Mouse (Mus musculus) erythroblast, adult 5-6 weeks (primary cell): ENCODE data around the gene Hivep2. TPM values are rescaled to one million over a fixed set of nuclear protein-coding genes. Genes with fewer than 3 reads are reported as not detected.

Source experiments
- ATAC-seq: replicated peaks from 2 replicates; pipeline ENCODE4 v1.8.0; 2016; ENCODE audit warnings: moderate number of reproducible peaks, mild to moderate bottlenecking, moderate TSS enrichment, inconsistent platforms; ENCODE audit not compliant: poor library complexity, low FRiP score, severe bottlenecking
- total RNA-seq, 2 experiments: library from RNA; stranded (forward) in 1 of 2; stranded (reverse) in 1 of 2; fragments of 150-400 nt in 1 of 2; fragments of 200-764, 138-1000 nt in 1 of 2; gene quantifications; 2 replicates each; pipeline versions ENCODE4 v1.2.3 to v1.2.4; 2015 to 2017; ENCODE audit warnings: low replicate concordance in 2 of 2

The Hivep2 gene
- total RNA-seq (2015; ENCODE audit: low replicate concordance) (0.21 TPM in 1 of 2 replicates, not detected in the other), total RNA-seq (2017; ENCODE audit: low replicate concordance) (0.51 and 0.56 TPM in 2 replicates)

DNA sequence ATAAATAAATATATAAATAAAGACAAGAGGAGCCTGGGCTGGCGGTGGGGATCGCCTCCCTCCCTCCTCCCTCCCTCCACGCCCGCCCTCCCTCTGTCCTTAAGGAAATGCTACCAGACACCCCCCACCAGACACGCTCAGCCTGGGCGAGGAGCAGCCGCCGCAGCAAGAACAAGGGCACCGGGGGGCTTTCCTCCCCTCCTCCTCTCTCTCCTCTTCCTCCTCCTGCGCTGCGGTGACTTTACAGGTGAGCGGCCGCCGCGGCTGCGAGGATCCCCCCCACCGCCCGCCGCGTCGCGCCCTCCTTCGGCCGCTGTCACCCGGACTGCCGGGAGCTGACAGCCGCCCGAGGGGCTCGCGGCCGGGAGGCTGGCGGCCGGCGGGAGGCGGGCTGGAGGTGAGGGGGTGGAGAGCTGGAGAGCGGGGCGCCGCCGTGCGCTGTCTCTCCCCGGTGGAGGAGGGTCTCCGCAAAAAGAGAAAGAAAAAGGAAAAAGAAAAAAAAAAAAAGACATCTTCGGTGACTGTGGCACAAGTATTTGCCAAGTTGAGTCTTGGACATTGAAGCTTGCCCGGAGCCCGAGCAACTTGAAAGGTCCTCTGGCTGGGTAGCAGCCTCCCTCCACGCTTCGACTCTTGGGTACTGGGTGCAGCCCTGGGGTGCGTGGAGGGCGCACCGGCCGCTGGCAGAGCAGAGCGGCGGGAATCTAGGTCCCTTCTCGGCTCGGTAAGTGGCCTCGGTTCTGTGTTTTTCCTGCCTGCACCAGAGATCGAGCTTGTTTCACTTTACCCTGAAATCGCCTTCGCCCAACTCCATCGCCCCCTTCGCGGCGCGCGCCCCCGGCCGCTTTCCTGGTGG lies at the start of gene Hivep2:
Gene Hivep2 (plus strand): TSS at position 102 of the 856 bp plus-strand sequence.
- ATAC-seq, result no peak

DNA sequence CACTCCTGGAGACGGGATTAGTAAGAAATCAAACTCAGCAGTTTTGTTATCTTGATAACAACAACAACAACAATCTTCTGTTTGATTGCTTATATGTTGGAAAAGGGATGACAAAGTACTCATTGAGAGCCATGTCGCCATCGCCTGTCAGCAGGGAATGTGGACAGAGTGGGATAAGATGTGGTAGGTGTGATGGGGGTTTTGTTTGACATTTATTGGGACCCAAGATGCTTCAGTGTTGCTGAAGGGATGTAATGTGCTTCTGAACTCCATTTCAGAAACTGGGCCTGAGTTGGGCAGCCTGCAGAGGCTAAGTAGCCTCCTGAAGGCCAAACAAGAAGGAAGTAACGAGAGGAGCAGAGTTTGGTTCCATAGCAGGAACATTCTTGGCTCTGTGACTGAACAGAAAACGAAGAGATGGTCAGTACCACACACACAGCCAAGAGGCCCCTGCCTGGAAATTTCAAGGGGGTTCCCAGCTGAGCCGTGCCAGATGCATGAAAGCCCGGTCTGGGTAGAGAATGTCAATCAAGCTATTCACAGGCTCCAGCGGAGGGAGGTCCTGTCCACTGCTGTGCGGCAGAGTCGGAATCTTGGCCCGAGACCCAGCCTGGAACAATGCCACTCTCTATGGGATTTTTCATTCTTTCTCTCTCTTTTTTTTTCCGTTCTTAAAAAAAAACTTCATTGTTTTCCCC lies 49.1 kb upstream of the Hivep2 start:
- ATAC-seq, result no peak

DNA sequence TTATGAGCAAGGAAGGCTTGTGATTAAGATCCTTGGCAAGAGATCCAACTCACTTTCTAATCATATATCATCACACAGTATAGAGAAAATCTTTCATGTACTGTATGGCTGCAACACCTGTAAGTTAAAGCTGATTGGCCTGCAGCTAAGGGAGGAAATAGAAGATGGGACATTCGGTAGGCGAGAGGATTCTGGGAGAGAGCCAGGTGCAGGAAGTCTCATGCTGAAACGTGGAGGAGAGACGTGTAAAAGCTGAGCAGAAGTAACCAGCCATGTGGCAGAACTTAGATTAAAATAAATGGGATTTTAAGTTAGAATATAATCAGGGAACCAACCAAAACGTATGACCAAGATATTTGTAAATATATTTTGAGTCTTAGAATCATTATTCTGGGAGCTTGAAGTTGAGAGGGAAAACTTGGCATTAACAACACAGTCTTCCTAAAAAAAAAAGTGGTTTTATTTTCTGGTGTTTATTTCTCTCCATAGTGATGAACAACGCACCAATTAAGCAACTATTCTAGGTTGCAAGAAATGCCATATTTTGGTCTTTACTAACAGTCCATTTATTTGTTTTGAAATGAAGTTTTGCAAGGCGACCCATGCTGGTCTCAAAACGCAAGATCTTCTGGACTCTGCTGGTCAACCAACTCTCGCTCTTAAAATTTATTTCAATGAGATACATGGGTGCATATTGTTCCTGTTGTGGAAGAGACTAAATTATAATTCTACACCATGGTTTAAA lies 44.1 kb upstream of the Hivep2 start:
- ATAC-seq, result no peak

- no peak for ATAC-seq
These were observed 36.6 kb upstream of the Hivep2 start for GRCm38 (mm10) chr10:13929306-13929705.

GRCm38 (mm10) chr10:13932147-13932546 lies 33.7 kb upstream of the Hivep2 start:
- no peak for ATAC-seq

DNA sequence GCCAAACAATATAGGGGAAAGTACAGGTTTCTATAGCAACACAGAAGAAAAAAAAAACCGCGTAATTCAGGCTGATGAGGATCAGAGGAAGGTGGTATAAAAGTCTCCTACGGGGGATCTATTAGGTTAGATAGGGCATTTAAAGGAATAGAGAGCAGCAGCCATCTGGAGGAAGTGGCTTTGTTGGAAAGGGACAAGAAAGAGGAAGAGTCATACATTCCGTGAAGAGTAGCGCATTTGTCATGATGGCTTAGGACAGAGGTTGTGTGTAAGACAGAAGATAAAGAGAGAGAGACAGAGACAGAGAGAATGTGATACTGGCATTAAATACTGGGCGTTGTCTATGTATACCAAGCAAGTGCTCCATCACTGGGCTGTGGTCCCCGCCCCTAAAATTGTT lies 32.6 kb upstream of the Hivep2 start:
- ATAC-seq, result no peak

GRCm38 (mm10) chr10:13935646-13936045 lies 30.2 kb upstream of the Hivep2 start:
- no peak for ATAC-seq

- ATAC-seq, result no peak
These were observed 24.5 kb upstream of the Hivep2 start for GRCm38 (mm10) chr10:13941406-13941805.

- no peak for ATAC-seq
These were observed 22.2 kb upstream of the Hivep2 start for GRCm38 (mm10) chr10:13943706-13944105.

DNA sequence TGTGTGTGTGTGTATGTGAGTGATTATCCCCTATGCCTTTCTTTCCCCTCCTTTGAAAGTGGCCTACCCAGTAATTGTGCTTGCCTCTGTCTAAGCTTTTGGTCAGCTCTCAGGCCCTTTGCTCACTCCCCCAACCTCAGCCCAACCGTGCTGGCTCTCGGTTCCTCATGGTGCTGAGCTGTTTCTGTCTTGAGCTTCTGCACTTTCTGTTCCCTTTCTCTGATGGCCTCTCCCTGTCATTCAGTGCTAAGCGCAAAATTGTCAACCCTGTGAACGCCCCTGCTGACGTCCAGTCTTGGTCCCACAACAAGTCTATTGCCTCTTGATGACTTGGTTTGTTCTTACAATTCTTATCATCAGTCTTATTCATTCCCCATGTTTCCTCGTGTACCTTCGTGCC lies 19.4 kb upstream of the Hivep2 start:
- ATAC-seq, result no peak

- ATAC-seq, result no peak
These were observed 2.9 kb upstream of the Hivep2 start for GRCm38 (mm10) chr10:13962965-13963364.

DNA sequence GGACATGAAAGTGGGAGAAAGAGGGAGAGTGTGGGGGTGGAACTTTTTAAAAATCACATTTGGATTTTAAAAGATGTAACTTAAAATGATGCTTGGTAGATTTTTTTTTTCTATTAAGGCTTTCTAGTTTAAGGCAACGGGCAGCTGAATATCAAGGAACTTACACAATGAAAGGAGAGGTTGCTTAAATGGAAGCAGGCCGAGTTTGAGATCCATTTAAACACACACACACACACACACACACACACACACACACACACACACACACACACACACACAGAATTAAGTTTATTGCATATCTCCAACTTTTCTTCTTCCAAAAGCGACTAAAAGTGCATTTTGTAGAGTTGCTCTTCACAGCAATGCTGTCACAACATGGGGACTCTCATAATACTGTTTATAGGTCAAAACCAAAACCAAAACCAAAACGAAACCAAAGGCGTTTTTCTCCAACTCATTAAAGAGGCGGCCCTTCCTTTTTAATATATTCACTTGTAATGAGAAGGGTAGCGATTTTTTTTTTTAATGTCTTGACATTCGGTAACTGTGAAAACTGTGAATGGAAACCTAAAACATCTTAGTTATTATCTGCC lies 1.9 kb upstream of the Hivep2 start:
- no peak for ATAC-seq

DNA sequence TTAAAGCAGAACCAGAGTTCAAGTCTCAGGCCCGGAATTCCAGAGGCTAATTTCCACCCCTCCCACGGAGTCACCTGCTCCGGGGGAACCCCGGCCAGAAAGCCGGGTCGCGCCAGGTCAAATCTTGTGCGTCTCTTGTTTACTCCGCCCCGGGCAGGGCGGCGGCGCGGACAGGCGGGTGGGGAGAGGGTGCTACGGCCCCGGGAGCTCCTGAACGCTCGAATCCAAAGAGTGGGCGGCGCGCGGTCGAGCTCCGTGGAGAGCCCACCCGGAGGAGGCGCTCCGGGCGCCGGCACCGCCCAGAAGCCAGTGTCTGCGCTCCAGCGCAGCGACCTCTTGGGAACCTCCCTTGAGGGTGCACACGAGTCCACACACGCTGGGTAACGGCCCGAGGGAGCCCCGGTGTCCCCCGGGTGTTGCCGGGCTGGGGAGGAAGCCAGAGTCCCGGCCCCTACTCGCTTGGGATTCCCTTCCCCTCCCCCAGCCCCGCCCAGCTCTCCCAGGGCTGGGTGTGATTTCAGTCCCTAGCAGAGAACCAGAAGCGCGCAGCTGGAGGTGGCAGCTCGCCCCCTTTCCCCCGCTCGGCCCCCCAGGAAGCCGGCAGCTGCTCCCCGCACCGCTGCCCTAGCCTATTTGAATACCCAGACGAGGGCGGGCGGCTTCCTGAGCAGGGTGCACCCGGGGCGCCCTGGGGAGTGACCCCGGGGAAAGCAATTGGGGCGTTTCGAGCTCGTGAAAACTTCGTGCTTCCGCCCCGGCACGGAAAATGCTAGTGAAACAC lies 1.2 kb upstream of the Hivep2 start:
- ATAC-seq, result no peak

GRCm38 (mm10) chr10:13965316-13965973 lies 430 bp upstream of the Hivep2 start:
- no peak for ATAC-seq

DNA sequence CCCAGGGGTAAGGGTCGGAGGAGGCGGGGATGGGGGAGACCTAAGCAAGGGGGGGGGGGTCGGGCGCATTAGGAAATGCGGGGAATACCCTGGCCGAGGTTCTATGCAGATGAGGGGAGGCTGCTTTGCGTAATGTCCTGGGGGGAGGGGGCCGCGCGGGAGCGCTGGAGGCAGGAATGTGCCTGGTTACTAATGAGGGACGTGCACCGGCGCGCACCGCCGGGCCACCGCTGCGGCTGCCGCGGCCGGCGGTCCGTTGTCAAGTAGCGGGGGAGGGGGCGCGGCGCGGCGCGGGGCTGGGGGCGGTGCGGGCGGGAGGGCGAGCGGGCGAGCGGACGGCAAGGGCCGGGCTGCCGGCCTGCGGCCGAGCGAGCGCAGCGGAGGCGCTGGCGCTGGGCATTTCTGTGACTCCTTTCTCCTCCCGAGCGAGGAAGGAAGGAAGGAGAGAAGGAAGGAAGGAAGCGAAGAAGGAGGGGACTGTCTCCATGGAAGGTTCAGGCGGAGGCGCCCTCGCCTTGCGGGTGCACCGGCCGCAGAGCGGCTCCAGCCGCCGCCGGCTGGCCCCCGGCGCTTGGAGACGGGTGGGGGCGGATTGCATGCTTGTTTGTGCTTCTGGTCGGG lies 1.1 kb downstream of the Hivep2 start:
- no peak for ATAC-seq

DNA sequence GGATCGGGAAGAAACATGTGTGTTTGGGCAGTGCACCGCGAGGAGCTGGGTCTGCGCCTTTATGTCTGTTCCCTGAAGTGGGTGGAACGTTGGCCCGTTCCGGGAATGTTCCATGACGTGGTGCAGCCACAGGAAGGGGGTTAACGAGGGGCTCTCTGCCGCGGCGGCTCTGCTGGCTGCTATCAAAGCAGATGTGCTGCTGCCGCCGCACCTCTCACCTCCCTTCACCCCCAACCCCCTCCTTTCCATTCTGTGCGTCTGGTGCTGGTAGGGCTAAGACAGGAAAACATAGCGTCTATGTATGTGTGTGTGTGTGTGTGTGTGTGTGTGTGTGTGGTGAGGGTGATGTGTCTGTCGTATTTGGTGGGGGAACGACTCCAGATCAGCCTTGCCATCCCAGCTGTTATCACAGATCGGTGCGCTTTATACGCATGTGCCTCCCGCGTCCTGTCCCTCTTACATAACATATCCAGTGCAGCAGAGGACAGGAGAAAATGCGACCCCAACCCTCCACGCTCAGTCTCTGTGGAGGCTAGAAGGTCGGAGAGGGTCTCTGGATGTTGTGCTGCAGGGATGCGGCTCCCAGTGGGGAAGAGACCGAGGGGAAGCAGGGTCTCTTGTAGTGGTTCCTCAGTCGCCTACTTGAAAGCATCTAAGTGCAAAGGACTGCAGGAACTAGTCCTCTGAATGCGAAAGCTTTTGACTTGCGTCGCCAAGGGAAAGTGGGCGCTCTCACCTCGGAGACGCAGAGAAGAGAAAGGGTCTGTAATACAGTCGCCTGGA lies 1.8 kb downstream of the Hivep2 start:
- no peak for ATAC-seq

GRCm38 (mm10) chr10:13968234-13968555 lies 2.3 kb downstream of the Hivep2 start:
- no peak for ATAC-seq

DNA sequence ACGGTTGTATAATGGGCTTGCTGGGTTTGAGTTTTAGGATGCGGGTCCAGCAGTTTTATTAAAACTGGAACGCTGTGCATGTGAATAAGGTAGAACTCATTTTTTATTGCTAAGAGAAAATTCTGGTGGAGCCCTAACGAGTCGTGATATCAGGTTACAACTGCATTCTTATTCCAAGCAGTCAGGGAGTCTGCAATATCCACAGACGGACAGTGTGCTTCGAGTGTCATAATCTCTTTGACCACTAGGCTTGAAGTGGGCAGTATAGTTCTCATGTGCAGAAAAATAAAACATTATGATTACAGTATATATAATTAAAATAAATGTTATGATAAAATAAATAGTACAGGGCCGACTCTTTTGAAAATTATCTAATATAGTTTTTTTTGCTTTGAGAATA lies 3.1 kb downstream of the Hivep2 start:
- no peak for ATAC-seq
